Mouse (Mus musculus) limb, embryonic 14.5 days (tissue): ENCODE data around the gene Tmeff2. TPM values are rescaled to one million over a fixed set of nuclear protein-coding genes. Genes with fewer than 3 reads are reported as not detected.

ENCODE experiments used
- ATAC-seq: fragments of 200-750 bp; cut with Nextera tagmentation; 2 replicates; pipeline ENCODE4 v1.8.0; 2017; ENCODE audit warnings: low read depth, moderate number of reproducible peaks, moderate TSS enrichment; ENCODE audit not compliant: low FRiP score
- DNase-seq: peaks from one replicate; pipeline ENCODE4 v3.0.0-alpha.2; 2015; ENCODE audit warnings: low spot score
- H3K27ac ChIP-seq: fragments of 300-500 bp; sonication (generic); replicated peaks from 2 replicates; pipeline ENCODE4 v1.5.1; 2014; ENCODE audit warnings: low read depth, mild to moderate bottlenecking, low read length, moderate library complexity, mixed read lengths
- H3K27me3 ChIP-seq: fragments of 300-500 bp; sonication (generic); 2 replicates; pipeline ENCODE4 v1.6.1; 2014; ENCODE audit warnings: low read length, mixed read lengths; ENCODE audit not compliant: control insufficient read depth, insufficient read depth
- H3K36me3 ChIP-seq: fragments of 300-500 bp; sonication (generic); 2 replicates; pipeline ENCODE4 v1.6.1; 2014; ENCODE audit warnings: mild to moderate bottlenecking, low read length, moderate library complexity, mixed read lengths; ENCODE audit not compliant: control insufficient read depth, insufficient read depth
- H3K4me1 ChIP-seq: fragments of 300-500 bp; sonication (generic); 2 replicates; pipeline ENCODE4 v1.6.1; 2014; ENCODE audit warnings: antibody characterized with exemption, low read length, mixed read lengths; ENCODE audit not compliant: control insufficient read depth, insufficient read depth
- H3K4me2 ChIP-seq: fragments of 300-500 bp; sonication (generic); replicated peaks from 2 replicates; pipeline ENCODE4 v1.6.1; 2014; ENCODE audit warnings: low read depth, mild to moderate bottlenecking, low read length, moderate library complexity; ENCODE audit not compliant: severe bottlenecking
- H3K4me3 ChIP-seq: fragments of 300-500 bp; sonication (generic); replicated peaks from 2 replicates; pipeline ENCODE4 v1.5.1; 2014; ENCODE audit warnings: low read length
- H3K9ac ChIP-seq: fragments of 300-500 bp; sonication (generic); 2 replicates; pipeline ENCODE4 v1.6.1; 2014; ENCODE audit warnings: mild to moderate bottlenecking, low read depth, low read length, moderate library complexity; ENCODE audit not compliant: severe bottlenecking
- H3K9me3 ChIP-seq: fragments of 300-500 bp; sonication (generic); 2 replicates; pipeline ENCODE4 v1.6.1; 2016; ENCODE audit warnings: low read length; ENCODE audit not compliant: control insufficient read depth
- POLR2A ChIP-seq: fragments of 200-500 bp; IDR thresholded peaks from 2 replicates; pipeline ENCODE4 v1.8.0; 2012; ENCODE audit warnings: inconsistent platforms, mild to moderate bottlenecking, moderate library complexity, borderline replicate concordance; ENCODE audit not compliant: insufficient read depth, insufficient read length; ENCODE audit errors: extremely low read depth
- WGBS: fragments of 180-500 bp; shearing (Covaris S2); extraction: QIAGEN DNeasy Blood & Tissue Kit; methylation state at CpG from one replicate; pipeline ENCODE4 v1.1.7; 2014; 5-methylcytosine and 5-hydroxymethylcytosine counted together
- microRNA-seq: library from miRNA; unstranded; fragments of <30 nt; microRNA quantifications from one replicate; pipeline ENCODE4, GENCODE M21; 2016
- polyA plus RNA-seq, 2 experiments: library from polyadenylated mRNA; depleted of rRNA in 1 of 2; stranded (reverse) in 1 of 2; unstranded in 1 of 2; fragments of >200 nt; fragmentation: Nextera tagmentation in 1 of 2; extraction: Ambion mirVana in 1 of 2; gene quantifications; 2 replicates each; pipeline versions ENCODE4 v1.2.1 to v1.2.3; 2012 to 2014

Gene Tmeff2
- polyA plus RNA-seq, 2 experiments: 18.0 to 23.3 TPM

- TF ChIP-seq POLR2A: no peak
- H3K4me2 ChIP-seq: no peak overlapping the region
- DNase-seq (no peak), ATAC-seq (no peak)
- no peaks in the 10 kb centered on the region for H3K9me3 ChIP-seq
- no peaks in the 10 kb centered on the region for H3K4me1 ChIP-seq
- 98% methylated on average over 3 of the region's 3 CpGs for WGBS
- H3K27ac ChIP-seq: no peak overlapping the region
- H3K36me3 ChIP-seq: no peaks in the 10 kb centered on the region
- H3K27me3 ChIP-seq: no peaks in the 10 kb centered on the region
- H3K9ac ChIP-seq: no peak overlapping the region
- no peak overlapping the region for H3K4me3 ChIP-seq
Measured at GRCm38 (mm10) chr1:51199954-51200353, 299.5 kb downstream of the Tmeff2 start.

GRCm38 (mm10) chr1:51215631-51216030, 315.2 kb downstream of the Tmeff2 start:
- no peak overlapping the region for H3K27ac ChIP-seq
- no peaks in the 10 kb centered on the region for H3K27me3 ChIP-seq
- no peak for TF ChIP-seq POLR2A
- no peak overlapping the region for H3K4me3 ChIP-seq
- H3K9me3 ChIP-seq: no peaks in the 10 kb centered on the region
- no peaks in the 10 kb centered on the region for H3K4me1 ChIP-seq
- no peak for DNase-seq
- WGBS: 90% methylated on average over 3 of the region's 3 CpGs
- ATAC-seq: no peak
- H3K4me2 ChIP-seq: no peak overlapping the region
- H3K36me3 ChIP-seq: no peaks in the 10 kb centered on the region
- H3K9ac ChIP-seq: no peak overlapping the region

- WGBS: 80% methylated on average over 5 of the region's 5 CpGs
Measured at GRCm38 (mm10) chr1:51216292-51217050, 316.0 kb downstream of the Tmeff2 start.

GRCm38 (mm10) chr1:51217227-51217626, 316.8 kb downstream of the Tmeff2 start:
- no peak for TF ChIP-seq POLR2A
- no peaks in the 10 kb centered on the region for H3K36me3 ChIP-seq
- no peak overlapping the region for H3K9ac ChIP-seq
- no peak overlapping the region for H3K27ac ChIP-seq
- ATAC-seq (no peak), DNase-seq (no peak)
- 73% methylated on average over 7 of the region's 7 CpGs for WGBS
- H3K9me3 ChIP-seq: no peaks in the 10 kb centered on the region
- H3K4me2 ChIP-seq: no peak overlapping the region
- H3K4me1 ChIP-seq: no peaks in the 10 kb centered on the region
- no peak overlapping the region for H3K4me3 ChIP-seq
- no peaks in the 10 kb centered on the region for H3K27me3 ChIP-seq

More at GRCm38 (mm10) chr1:51216292-51217050, 316.0 kb downstream of the Tmeff2 start:
- H3K4me2 ChIP-seq: no peak overlapping the region
- no peak overlapping the region for H3K27ac ChIP-seq
- no peak for TF ChIP-seq POLR2A
- no peak for DNase-seq
- no peak overlapping the region for H3K9ac ChIP-seq
- H3K4me3 ChIP-seq: no peak overlapping the region
- no peaks in the 10 kb centered on the region for H3K4me1 ChIP-seq
- H3K27me3 ChIP-seq: no peaks in the 10 kb centered on the region
- no peak for ATAC-seq
- H3K9me3 ChIP-seq: no peaks in the 10 kb centered on the region
- H3K36me3 ChIP-seq: no peaks in the 10 kb centered on the region

GRCm38 (mm10) chr1:51225156-51225555, 324.7 kb downstream of the Tmeff2 start:
- ATAC-seq: no peak
- TF ChIP-seq POLR2A: no peak
- 85% methylated on average over 7 of the region's 7 CpGs for WGBS

More at GRCm38 (mm10) chr1:51225156-51225555, 324.7 kb downstream of the Tmeff2 start:
- Histone ChIP-seq H3K4me2 (no peak overlapping the region), H3K36me3 (no peaks in the 10 kb centered on the region), H3K9me3 (no peaks in the 10 kb centered on the region), H3K9ac (no peak overlapping the region), H3K27ac (no peak overlapping the region), H3K27me3 (no peaks in the 10 kb centered on the region), H3K4me1 (no peaks in the 10 kb centered on the region), H3K4me3 (no peak overlapping the region)
- no peak for DNase-seq

Small RNA genes within 50 kb of the gene (microRNA-seq; reads per million reads assigned to microRNA genes)
- not detected for gene Gm25736
